Comparison of ENCODE assay signal across 10 mouse cellular contexts in genomic region chr4:139297566-139297965, GRCm38 (mm10). TPM values are rescaled to one million over a fixed set of nuclear protein-coding genes. Genes with fewer than 3 reads are reported as not detected.
DNase-seq lines count a peak whose midpoint lies in the region; ATAC-seq lines count a peak whose summit lies in the region.
"Had no signal": no experiment of that assay in that cellular context is flagged by ENCODE, and none has a peak within 500 bp of the region (broad histone marks: within the 10 kb centered on the region; RNA-seq: fewer than 3 reads in every experiment).

No protein-coding gene starts in this region.

- H3K4me1 ChIP-seq in forebrain, embryonic 13.5 days, result no peaks in the 10 kb centered on the region
- H3K4me1 ChIP-seq in forebrain, embryonic 12.5 days, result no peaks in the 10 kb centered on the region

- no peak overlapping the region for H3K27ac ChIP-seq in forebrain, embryonic 13.5 days
- no peak overlapping the region for H3K27ac ChIP-seq in forebrain, embryonic 12.5 days
- H3K27ac ChIP-seq: embryonic facial prominence, embryonic 15.5 days; liver, embryonic 14.5 days had no signal

- H3K4me3 ChIP-seq in forebrain, embryonic 13.5 days, result no peak overlapping the region
- no peak overlapping the region for H3K4me3 ChIP-seq in forebrain, embryonic 12.5 days (replicated peaks)
- H3K4me3 ChIP-seq: embryonic facial prominence, embryonic 15.5 days had no signal

- no peaks in the 10 kb centered on the region for H3K9me3 ChIP-seq in forebrain, embryonic 13.5 days (replicated peaks)
- H3K9me3 ChIP-seq in forebrain, embryonic 12.5 days, result no peaks in the 10 kb centered on the region
- H3K9me3 ChIP-seq: embryonic facial prominence, embryonic 15.5 days had no signal

- peaks cover 56% of the 10 kb centered on the region for H3K36me3 ChIP-seq in forebrain, embryonic 13.5 days (ENCODE audit: poor library complexity, severe bottlenecking)
- H3K36me3 ChIP-seq in forebrain, embryonic 12.5 days (replicated peaks), result peaks cover 33% of the 10 kb centered on the region

- peak; percentile 58 for DNase-seq in layer of hippocampus, adult 11-12 months (ENCODE audit: low spot score)
- no peak for DNase-seq in layer of hippocampus, postnatal 36 days
- peak; percentile 45 to 71 for DNase-seq in adrenal gland, postnatal 36 days
- DNase-seq in cerebellum, adult 8-10 months, result peak; percentile 95
- peak; percentile 76 for DNase-seq in heart, postnatal 4 days
- DNase-seq in embryo, embryonic 10 days (ENCODE audit: low spot score), result no peak

- no peak for ATAC-seq in forebrain, embryonic 13.5 days
- ATAC-seq in forebrain, embryonic 12.5 days (ENCODE audit: low FRiP score), result no peak

- H3K27me3 ChIP-seq in forebrain, embryonic 13.5 days, result no peaks in the 10 kb centered on the region
- H3K27me3 ChIP-seq in forebrain, embryonic 12.5 days, result no peaks in the 10 kb centered on the region
- H3K27me3 ChIP-seq: embryonic facial prominence, embryonic 15.5 days had no signal

- no peak overlapping the region for H3K9ac ChIP-seq in forebrain, embryonic 13.5 days
- H3K9ac ChIP-seq in forebrain, embryonic 12.5 days, result no peak overlapping the region
- H3K9ac ChIP-seq: embryonic facial prominence, embryonic 15.5 days; liver, embryonic 14.5 days had no signal

- WGBS in forebrain, embryonic 13.5 days, result 89% methylated on average over 4 of the region's 4 CpGs
- 90% methylated on average over 4 of the region's 4 CpGs for WGBS in forebrain, embryonic 12.5 days

- no peak overlapping the region for H3K4me2 ChIP-seq in forebrain, embryonic 13.5 days
- no peak overlapping the region for H3K4me2 ChIP-seq in forebrain, embryonic 12.5 days
- H3K4me2 ChIP-seq: embryonic facial prominence, embryonic 15.5 days had no signal

RNA-seq across cellular contexts. Expression of gene Pqlc2, which starts 12.9 kb away (rescaled TPM):
- 10 to 100 TPM; 11.9 to 13.2 TPM for total RNA-seq in layer of hippocampus, postnatal 36 days (2021)
- total RNA-seq in adrenal gland, postnatal 36 days (2021), result 1 to 10 TPM; 7.9 to 9.4 TPM
- 1 to 10 TPM; 3.9 TPM for total RNA-seq in heart, postnatal 4 days (2021)
- polyA plus RNA-seq in forebrain, embryonic 13.5 days (2015; fragmentation: Nextera tagmentation; extraction: Ambion mirVana), result 10.1 and 12.6 TPM in 2 replicates
- polyA plus RNA-seq in forebrain, embryonic 12.5 days (2016; fragmentation: Nextera tagmentation; extraction: Ambion mirVana), result 11.6 and 12.5 TPM in 2 replicates

RNA-seq across cellular contexts. Expression of gene Akr7a5, which starts 13.0 kb away (rescaled TPM):
- 10 to 100 TPM; 32.1 to 32.3 TPM for total RNA-seq in layer of hippocampus, postnatal 36 days (2021)
- 10 to 100 TPM; 65.8 to 69.2 TPM for total RNA-seq in adrenal gland, postnatal 36 days (2021)
- total RNA-seq in heart, postnatal 4 days (2021), result 10 to 100 TPM; 28.4 to 32.9 TPM
- polyA plus RNA-seq in forebrain, embryonic 13.5 days (2015; fragmentation: Nextera tagmentation; extraction: Ambion mirVana), result 66.2 and 71.6 TPM in 2 replicates
- 70.7 and 78.1 TPM in 2 replicates for polyA plus RNA-seq in forebrain, embryonic 12.5 days (2016; fragmentation: Nextera tagmentation; extraction: Ambion mirVana)

RNA-seq across cellular contexts. Expression of gene Mrto4, which starts 54.8 kb away (rescaled TPM):
- 10 to 100 TPM; 48.1 to 48.3 TPM for total RNA-seq in layer of hippocampus, postnatal 36 days (2021)
- total RNA-seq in adrenal gland, postnatal 36 days (2021), result 10 to 100 TPM; 65.3 to 78.7 TPM
- 10 to 100 TPM; 46.5 to 47.7 TPM for total RNA-seq in heart, postnatal 4 days (2021)
- polyA plus RNA-seq in forebrain, embryonic 13.5 days (2015; fragmentation: Nextera tagmentation; extraction: Ambion mirVana), result 119 and 134 TPM in 2 replicates
- 113 and 126 TPM in 2 replicates for polyA plus RNA-seq in forebrain, embryonic 12.5 days (2016; fragmentation: Nextera tagmentation; extraction: Ambion mirVana)

RNA-seq across cellular contexts. Expression of gene Emc1, which starts 54.8 kb away (rescaled TPM):
- 10 to 100 TPM; 87.9 to 89.8 TPM for total RNA-seq in layer of hippocampus, postnatal 36 days (2021)
- 10 to 100 TPM; 53.0 to 63.1 TPM for total RNA-seq in adrenal gland, postnatal 36 days (2021)
- 10 to 100 TPM; 46.8 to 50.1 TPM for total RNA-seq in heart, postnatal 4 days (2021)
- 29.3 and 31.5 TPM in 2 replicates for polyA plus RNA-seq in forebrain, embryonic 13.5 days (2015; fragmentation: Nextera tagmentation; extraction: Ambion mirVana)
- polyA plus RNA-seq in forebrain, embryonic 12.5 days (2016; fragmentation: Nextera tagmentation; extraction: Ambion mirVana), result 34.9 and 35.6 TPM in 2 replicates

RNA-seq across cellular contexts. Expression of gene Ubr4, which starts 54.8 kb away (rescaled TPM):
- 100 to 1,000 TPM; 149 to 168 TPM for total RNA-seq in layer of hippocampus, postnatal 36 days (2021)
- 100 to 1,000 TPM; 159 to 191 TPM for total RNA-seq in adrenal gland, postnatal 36 days (2021)
- total RNA-seq in heart, postnatal 4 days (2021), result 100 to 1,000 TPM; 124 to 126 TPM
- polyA plus RNA-seq in forebrain, embryonic 13.5 days (2015; fragmentation: Nextera tagmentation; extraction: Ambion mirVana), result 69.9 and 71.2 TPM in 2 replicates
- 76.0 and 81.5 TPM in 2 replicates for polyA plus RNA-seq in forebrain, embryonic 12.5 days (2016; fragmentation: Nextera tagmentation; extraction: Ambion mirVana)

Comparison
In these comparisons a context has a peak if more than half of its experiments do, and no peak if none do; other contexts are left out.
1. DNase-seq: peak in layer of hippocampus, adult 11-12 months (single experiment), adrenal gland, postnatal 36 days (2 of 2), cerebellum, adult 8-10 months (single experiment) and heart, postnatal 4 days (single experiment); none in layer of hippocampus, postnatal 36 days (0 of 2) and embryo, embryonic 10 days (single experiment).